12 mouse cellular contexts compared by ENCODE assay signal in genomic region chr5:76781943-76782342, GRCm38 (mm10).
DNase-seq lines count a peak whose midpoint lies in the region; ATAC-seq and TF ChIP-seq lines count a peak whose summit lies in the region.
"Had no signal": no experiment of that assay in that cellular context is flagged by ENCODE, and none has a peak within 500 bp of the region (broad histone marks: within the 10 kb centered on the region; RNA-seq: fewer than 3 reads in every experiment).

No protein-coding gene starts in this region.

- TF ChIP-seq POLR2A in brain, embryonic 14.5 days (IDR thresholded peaks at IDR 0.05; ENCODE audit: borderline replicate concordance, extremely low read depth, insufficient read depth, insufficient read length, poor library complexity, severe bottlenecking): no peak

- no peak overlapping the region for H3K4me3 ChIP-seq in embryonic facial prominence, embryonic 14.5 days (ENCODE audit: low read depth, low read length)
- H3K4me3 ChIP-seq in hindbrain, embryonic 12.5 days: no peak overlapping the region
- H3K4me3 ChIP-seq in midbrain, embryonic 15.5 days: no peak overlapping the region
- no peak overlapping the region for H3K4me3 ChIP-seq in kidney, embryonic 16.5 days (ENCODE audit: low read length)
- H3K4me3 ChIP-seq: limb, embryonic 12.5 days; megakaryocyte, embryonic 14.5 days had no signal

- H3K27ac ChIP-seq in embryonic facial prominence, embryonic 14.5 days (replicated peaks; ENCODE audit: low read depth, low read length): peak overlapping the region; percentile 61; the same call in 1 of the 2 replicates
- H3K27ac ChIP-seq in hindbrain, embryonic 12.5 days: peak overlapping the region; percentile 94
- H3K27ac ChIP-seq in midbrain, embryonic 15.5 days: peak overlapping the region; percentile 82
- no peak overlapping the region for H3K27ac ChIP-seq in kidney, embryonic 16.5 days (ENCODE audit: low read length)
- H3K27ac ChIP-seq: limb, embryonic 12.5 days had no signal

- WGBS in embryonic facial prominence, embryonic 14.5 days: 79% methylated on average over 13 of the region's 13 CpGs
- WGBS in hindbrain, embryonic 12.5 days: 74% methylated on average over 13 of the region's 13 CpGs
- 74% methylated on average over 13 of the region's 13 CpGs for WGBS in midbrain, embryonic 15.5 days
- WGBS in kidney, embryonic 16.5 days: 78% methylated on average over 13 of the region's 13 CpGs

- H3K9ac ChIP-seq in embryonic facial prominence, embryonic 14.5 days (ENCODE audit: low read depth, low read length): no peak overlapping the region
- 0 out of 2 replicates have a peak overlapping the region, but pooled peaks have one; percentile 1 for H3K9ac ChIP-seq in hindbrain, embryonic 12.5 days
- no peak overlapping the region for H3K9ac ChIP-seq in midbrain, embryonic 15.5 days
- no peak overlapping the region for H3K9ac ChIP-seq in kidney, embryonic 16.5 days (replicated peaks; ENCODE audit: low read length)
- H3K9ac ChIP-seq: limb, embryonic 12.5 days had no signal

- no peak overlapping the region for H3K4me2 ChIP-seq in embryonic facial prominence, embryonic 14.5 days (ENCODE audit: low read depth, low read length)
- peak overlapping the region; percentile 24 for H3K4me2 ChIP-seq in hindbrain, embryonic 12.5 days (replicated peaks)
- H3K4me2 ChIP-seq in midbrain, embryonic 15.5 days: no peak overlapping the region
- H3K4me2 ChIP-seq in kidney, embryonic 16.5 days (replicated peaks; ENCODE audit: low read depth, low read length): no peak overlapping the region
- H3K4me2 ChIP-seq: limb, embryonic 12.5 days had no signal

- intact Hi-C loops in left cerebral cortex, postnatal 25 days (cut with DNase I): no loop called here

- H3K9me3 ChIP-seq in embryonic facial prominence, embryonic 14.5 days (ENCODE audit: control insufficient read depth, low read length): no peaks in the 10 kb centered on the region
- no peaks in the 10 kb centered on the region for H3K9me3 ChIP-seq in hindbrain, embryonic 12.5 days (replicated peaks)
- no peaks in the 10 kb centered on the region for H3K9me3 ChIP-seq in midbrain, embryonic 15.5 days
- no peaks in the 10 kb centered on the region for H3K9me3 ChIP-seq in kidney, embryonic 16.5 days (ENCODE audit: low read length)
- H3K9me3 ChIP-seq: limb, embryonic 12.5 days; megakaryocyte, embryonic 14.5 days had no signal

- no peaks in the 10 kb centered on the region for H3K36me3 ChIP-seq in embryonic facial prominence, embryonic 14.5 days (ENCODE audit: control insufficient read depth, insufficient read depth, low read length)
- no peaks in the 10 kb centered on the region for H3K36me3 ChIP-seq in hindbrain, embryonic 12.5 days
- no peaks in the 10 kb centered on the region for H3K36me3 ChIP-seq in midbrain, embryonic 15.5 days (replicated peaks)
- H3K36me3 ChIP-seq in kidney, embryonic 16.5 days (ENCODE audit: insufficient read depth, low read length): no peaks in the 10 kb centered on the region
- H3K36me3 ChIP-seq: limb, embryonic 12.5 days had no signal

- no peaks in the 10 kb centered on the region for H3K27me3 ChIP-seq in embryonic facial prominence, embryonic 14.5 days (replicated peaks; ENCODE audit: control insufficient read depth, insufficient read depth, low read length)
- H3K27me3 ChIP-seq in hindbrain, embryonic 12.5 days: no peaks in the 10 kb centered on the region
- no peaks in the 10 kb centered on the region for H3K27me3 ChIP-seq in midbrain, embryonic 15.5 days (replicated peaks)
- H3K27me3 ChIP-seq in kidney, embryonic 16.5 days (ENCODE audit: insufficient read depth, low read length): no peaks in the 10 kb centered on the region
- H3K27me3 ChIP-seq: CH12.LX; limb, embryonic 12.5 days; megakaryocyte, embryonic 14.5 days had no signal

- peak; percentile 55 for DNase-seq in brain, embryonic 14.5 days (ENCODE audit: low read depth)
- no peak for DNase-seq in embryonic facial prominence, embryonic 14.5 days (ENCODE audit: low spot score)
- DNase-seq in gastrocnemius, postnatal 10 days: no peak
- no peak for DNase-seq in left cerebral cortex, postnatal 25 days (ENCODE audit: low spot score in 2 of 2)
- no peak for DNase-seq in urinary bladder, postnatal 36 days (ENCODE audit: low spot score in 2 of 2)
- DNase-seq: heart, postnatal 14 days had no signal

- no peak for TF ChIP-seq CTCF in brain, embryonic 14.5 days (IDR thresholded peaks at IDR 0.05; ENCODE audit: borderline replicate concordance, extremely low read depth, insufficient read depth, insufficient read length)

- peaks cover 9% of the 10 kb centered on the region for H3K4me1 ChIP-seq in embryonic facial prominence, embryonic 14.5 days (ENCODE audit: control insufficient read depth, insufficient read depth, low read length)
- H3K4me1 ChIP-seq in hindbrain, embryonic 12.5 days: peaks cover 45% of the 10 kb centered on the region
- peaks cover 45% of the 10 kb centered on the region for H3K4me1 ChIP-seq in midbrain, embryonic 15.5 days
- peaks cover 4% of the 10 kb centered on the region; the same call in 1 of the 2 replicates for H3K4me1 ChIP-seq in kidney, embryonic 16.5 days (ENCODE audit: insufficient read depth, low read length)

- no peak for ATAC-seq in embryonic facial prominence, embryonic 14.5 days (ENCODE audit: low read depth)
- ATAC-seq in hindbrain, embryonic 12.5 days (ENCODE audit: low FRiP score): no peak
- ATAC-seq in midbrain, embryonic 15.5 days (replicated peaks): peak; percentile 12; the same call in 1 of the 2 replicates
- ATAC-seq in kidney, embryonic 16.5 days (ENCODE audit: low FRiP score, low TSS enrichment): no peak
